Mouse (Mus musculus) ES-E14 (cell line): ENCODE data around the gene Slc25a54. TPM values are rescaled to one million over a fixed set of nuclear protein-coding genes. Genes with fewer than 3 reads are reported as not detected.

ENCODE experiments used
- DNase-seq: peaks from one replicate; pipeline ENCODE4 v3.0.0-alpha.2; 2013; ENCODE audit warnings: low read depth, low spot score
- H3K27ac ChIP-seq: 2 replicates; pipeline ENCODE4 v1.5.1; 2012; ENCODE audit warnings: low read depth, mild to moderate bottlenecking, low read length, moderate library complexity, mixed read lengths; ENCODE audit not compliant: poor library complexity, insufficient read depth, severe bottlenecking
- H3K36me3 ChIP-seq: 2 replicates; pipeline ENCODE4 v1.6.1; 2012; ENCODE audit warnings: mild to moderate bottlenecking, low read length, moderate library complexity, mixed read lengths; ENCODE audit not compliant: control insufficient read depth, poor library complexity, insufficient read depth, severe bottlenecking
- H3K4me1 ChIP-seq, 2 experiments: fragments of 150-350 bp in 1 of 2; sonication (generic) in 1 of 2; 2 replicates each; pipeline ENCODE4 v1.6.1; 2012; ENCODE audit warnings: low read length in 2 of 2, mild to moderate bottlenecking in 1 of 2, mixed read lengths in 1 of 2; ENCODE audit not compliant: control insufficient read depth in 2 of 2, insufficient read depth in 2 of 2, poor library complexity in 1 of 2
- H3K4me3 ChIP-seq, 2 experiments: fragments of 150-350 bp in 1 of 2; sonication (generic) in 1 of 2; 2 replicates each; pipeline ENCODE4 v1.5.1; 2012; ENCODE audit warnings: low read length in 2 of 2, low read depth in 1 of 2, mild to moderate bottlenecking in 1 of 2, mixed read lengths in 1 of 2; ENCODE audit not compliant: insufficient read depth in 1 of 2, poor library complexity in 1 of 2, severe bottlenecking in 1 of 2
- H3K9ac ChIP-seq: 2 replicates; pipeline ENCODE4 v1.6.1; 2012; ENCODE audit warnings: low read depth, mild to moderate bottlenecking, low read length, mixed read lengths; ENCODE audit not compliant: poor library complexity, insufficient read depth, severe bottlenecking
- H3K9me3 ChIP-seq: fragments of 150-350 bp; sonication (generic); 2 replicates; pipeline ENCODE4 v1.6.1; 2012; ENCODE audit warnings: low read depth, mild to moderate bottlenecking, low read length; ENCODE audit not compliant: control insufficient read depth, insufficient read depth
- CHD2 ChIP-seq: IDR thresholded peaks from 2 replicates; pipeline ENCODE4 v1.6.1; 2014; ENCODE audit warnings: mild to moderate bottlenecking, low read depth, low read length, inconsistent platforms
- HCFC1 ChIP-seq: IDR thresholded peaks from 2 replicates; pipeline ENCODE4 v1.6.1; 2012; ENCODE audit warnings: low read length, inconsistent platforms, borderline replicate concordance; ENCODE audit not compliant: insufficient read depth
- MAFK ChIP-seq: IDR thresholded peaks from 2 replicates; pipeline ENCODE4 v1.6.1; 2014; ENCODE audit warnings: mild to moderate bottlenecking, low read depth, low read length, inconsistent platforms; ENCODE audit not compliant: insufficient read depth
- ZC3H11A ChIP-seq: IDR thresholded peaks from 2 replicates; pipeline ENCODE4 v1.6.1; 2012; ENCODE audit warnings: low read depth, mild to moderate bottlenecking, inconsistent platforms, low read length, borderline replicate concordance
- ZNF384 ChIP-seq: IDR thresholded peaks from 2 replicates; pipeline ENCODE4 v1.6.1; 2012; ENCODE audit warnings: low read depth, low read length, inconsistent platforms
- in situ Hi-C, 2 experiments: fragments of 600-800 bp; cut with MboI; formaldehyde crosslinking; loops; one replicate each; pipeline ENCODE4 v1.15.1; 2025; ENCODE audit warnings: low sequenced_read_pairs in 2 of 2, inconsistent platforms in 1 of 2; ENCODE audit not compliant: unreplicated experiment in 2 of 2
- total RNA-seq: library from RNA; depleted of rRNA; stranded (reverse); fragments of 300-350 nt; gene quantifications from 2 replicates; pipeline ENCODE4 v1.2.3, GENCODE M21; 2012

The Slc25a54 gene
- total RNA-seq, 1 experiment: not detected

DNA sequence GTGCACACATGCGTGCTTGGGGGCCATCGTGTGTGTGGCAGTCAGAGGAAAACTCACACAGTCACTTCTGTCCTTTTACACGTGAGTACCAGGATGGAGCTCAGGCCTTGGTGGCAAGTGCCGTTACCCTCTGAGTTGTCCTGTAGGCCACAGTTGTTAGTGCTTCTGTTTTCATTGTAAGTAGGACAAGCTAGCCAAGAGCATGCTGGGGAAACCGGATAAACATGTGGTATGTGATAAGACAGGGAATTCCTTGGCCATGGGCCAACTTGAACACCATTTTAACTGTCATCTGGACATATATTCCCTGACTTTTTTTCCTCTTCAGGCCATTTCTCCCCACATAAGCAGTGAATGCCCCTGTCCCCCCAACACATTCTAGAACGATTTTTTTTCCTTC, 45.3 kb downstream of the Slc25a54 start:
- in situ Hi-C loops: no loop called here
- DNase-seq: no peak
- H3K4me1 ChIP-seq: no peaks in the 10 kb centered on the region
- no peaks in the 10 kb centered on the region for H3K9me3 ChIP-seq
- TF ChIP-seq CHD2: no peak
- no peak for TF ChIP-seq ZC3H11A
- TF ChIP-seq HCFC1: no peak
- TF ChIP-seq ZNF384: no peak
- TF ChIP-seq MAFK: no peak
- no peak overlapping the region for H3K27ac ChIP-seq
- no peaks in the 10 kb centered on the region for H3K36me3 ChIP-seq
- H3K4me3 ChIP-seq: no peak overlapping the region
- no peak overlapping the region for H3K9ac ChIP-seq

DNA sequence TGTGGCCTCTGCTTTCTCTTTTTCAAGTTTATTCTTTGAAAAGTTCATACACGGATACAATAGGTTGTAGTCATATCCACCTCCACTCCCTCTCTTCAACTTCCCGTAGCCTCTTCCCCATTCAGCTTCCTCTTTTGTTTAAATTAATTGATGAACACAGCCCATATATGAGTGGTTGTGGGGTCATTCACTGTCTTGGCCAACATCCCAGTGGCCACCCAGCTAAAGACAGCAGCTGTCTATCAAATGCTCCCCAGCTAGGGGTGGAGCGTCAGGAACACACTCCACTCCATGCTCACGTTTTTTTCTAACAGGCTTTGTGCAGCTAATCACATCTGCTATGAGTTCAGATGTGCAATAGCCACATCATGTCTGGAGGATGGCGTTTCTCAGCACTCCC, 49.5 kb downstream of the Slc25a54 start:
- TF ChIP-seq MAFK: no peak
- no peak for TF ChIP-seq ZNF384
- no peak for TF ChIP-seq ZC3H11A
- TF ChIP-seq CHD2: no peak
- no peak for TF ChIP-seq HCFC1
- Histone ChIP-seq H3K4me1 (no peaks in the 10 kb centered on the region), H3K9ac (no peak overlapping the region), H3K9me3 (no peaks in the 10 kb centered on the region), H3K36me3 (no peaks in the 10 kb centered on the region), H3K27ac (no peak overlapping the region), H3K4me3 (no peak overlapping the region)
- in situ Hi-C loops: no loop called here
- DNase-seq: no peak

DNA sequence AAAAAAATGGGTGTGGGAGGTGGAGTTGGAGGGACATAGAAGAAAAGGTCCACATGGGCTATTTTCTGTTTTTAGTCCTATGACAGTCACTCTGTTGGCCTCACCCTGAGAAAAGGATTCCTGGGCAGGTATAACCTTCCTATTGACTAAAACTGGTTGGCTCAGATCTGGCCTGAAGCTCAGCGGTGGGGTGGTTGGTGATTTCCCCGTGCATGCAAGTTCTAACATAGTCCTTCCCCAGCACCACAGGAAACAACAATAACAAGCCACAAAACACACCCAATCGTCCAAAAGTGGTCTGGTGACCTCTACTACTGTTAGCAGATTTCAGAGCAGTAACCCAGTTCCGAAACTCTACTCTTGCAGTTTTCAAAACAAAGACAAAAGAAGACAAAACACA, 52.7 kb downstream of the Slc25a54 start:
- H3K9me3 ChIP-seq: no peaks in the 10 kb centered on the region
- no peaks in the 10 kb centered on the region for H3K36me3 ChIP-seq
- DNase-seq: no peak
- in situ Hi-C loops: no loop called here
- H3K27ac ChIP-seq: no peak overlapping the region
- H3K9ac ChIP-seq: no peak overlapping the region
- H3K4me3 ChIP-seq: no peak overlapping the region
- no peak for TF ChIP-seq MAFK
- TF ChIP-seq CHD2: no peak
- no peak for TF ChIP-seq ZNF384
- TF ChIP-seq ZC3H11A: no peak
- no peak for TF ChIP-seq HCFC1
- H3K4me1 ChIP-seq: no peaks in the 10 kb centered on the region

DNA sequence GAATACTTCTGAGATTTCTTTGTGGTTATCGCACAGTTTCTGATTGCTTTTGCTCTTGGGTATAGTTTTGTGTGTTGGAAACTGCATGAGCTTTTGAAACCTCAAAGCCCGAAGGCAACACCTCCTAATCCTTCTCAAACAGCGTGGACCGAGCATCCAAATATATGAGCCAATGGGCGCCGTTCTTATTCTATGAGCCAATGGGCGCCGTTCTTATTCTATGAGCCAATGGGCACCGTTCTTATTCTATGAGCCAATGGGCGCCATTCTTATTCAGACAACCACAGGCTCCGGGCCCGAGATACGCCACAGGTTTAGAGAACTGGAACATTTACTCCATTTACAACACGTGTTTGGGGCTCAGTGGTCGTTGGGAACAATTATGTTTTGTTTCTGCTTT, 53.8 kb downstream of the Slc25a54 start:
- Histone ChIP-seq H3K9ac (no peak overlapping the region), H3K27ac (no peak overlapping the region), H3K4me1 (no peaks in the 10 kb centered on the region), H3K4me3 (no peak overlapping the region), H3K9me3 (no peaks in the 10 kb centered on the region), H3K36me3 (no peaks in the 10 kb centered on the region)
- in situ Hi-C loops: no loop called here
- no peak for DNase-seq
- no peak for TF ChIP-seq MAFK
- TF ChIP-seq ZC3H11A: no peak
- TF ChIP-seq ZNF384: no peak
- TF ChIP-seq HCFC1: no peak
- TF ChIP-seq CHD2: no peak

DNA sequence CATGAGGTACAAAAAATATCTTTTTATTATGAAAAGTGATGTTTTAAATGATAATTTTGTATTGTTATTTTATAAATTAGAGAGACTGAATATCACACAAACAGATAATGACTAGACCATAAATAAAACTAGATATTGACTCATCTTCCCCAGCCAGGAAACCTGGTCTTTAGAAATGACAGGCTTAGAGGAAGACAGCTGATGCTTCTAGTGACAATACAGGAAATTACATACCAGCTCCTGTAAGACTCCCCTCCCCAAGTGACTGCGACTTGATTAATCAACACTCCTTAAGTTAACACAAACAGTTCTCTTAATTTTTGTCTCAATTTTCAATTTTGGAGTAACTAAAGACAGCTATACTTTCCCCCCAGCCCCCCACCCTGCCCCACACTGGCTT, 55.1 kb downstream of the Slc25a54 start:
- in situ Hi-C loops: no loop called here
- DNase-seq: no peak
- H3K4me3 ChIP-seq: no peak overlapping the region
- no peaks in the 10 kb centered on the region for H3K4me1 ChIP-seq
- no peaks in the 10 kb centered on the region for H3K9me3 ChIP-seq
- no peaks in the 10 kb centered on the region for H3K36me3 ChIP-seq
- H3K27ac ChIP-seq: no peak overlapping the region
- H3K9ac ChIP-seq: no peak overlapping the region
- TF ChIP-seq CHD2 (no peak), MAFK (no peak), HCFC1 (no peak), ZC3H11A (no peak), ZNF384 (no peak)
